In the genomic region with DNA sequence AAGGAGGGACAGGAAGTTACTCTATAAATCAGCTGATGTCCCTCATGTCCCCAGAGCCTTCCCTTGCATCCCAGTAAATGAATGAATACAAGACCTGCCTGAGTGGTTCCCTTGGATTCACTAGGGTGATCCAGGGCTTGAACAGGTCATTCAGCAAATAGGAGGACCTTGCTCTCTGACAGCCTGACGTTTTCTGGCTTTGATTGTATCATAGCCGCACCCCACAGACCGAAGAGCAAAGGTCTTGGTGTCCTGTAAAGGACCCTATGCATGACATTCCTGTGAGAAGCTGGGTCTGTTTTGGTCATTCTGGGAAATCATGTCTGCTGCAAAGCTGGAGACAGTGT, we compare ENCODE assay signal across 18 mouse cellular contexts. TPM values are rescaled to one million over a fixed set of nuclear protein-coding genes. Genes with fewer than 3 reads are reported as not detected.
DNase-seq lines count a peak whose midpoint lies in the region; ATAC-seq and TF ChIP-seq lines count a peak whose summit lies in the region.
"Had no signal": no experiment of that assay in that cellular context is flagged by ENCODE, and none has a peak within 500 bp of the region (broad histone marks: within the 10 kb centered on the region; RNA-seq: fewer than 3 reads in every experiment).

No protein-coding gene starts in this region.

- no peak overlapping the region for H3K9ac ChIP-seq in heart, embryonic 12.5 days
- H3K9ac ChIP-seq in neural tube, embryonic 15.5 days (replicated peaks) = no peak overlapping the region
- no peak overlapping the region for H3K9ac ChIP-seq in midbrain, embryonic 11.5 days (ENCODE audit: low read length)
- H3K9ac ChIP-seq: forebrain, embryonic 13.5 days; hindbrain, embryonic 15.5 days; midbrain, embryonic 13.5 days had no signal

- H3K27me3 ChIP-seq in heart, embryonic 12.5 days (replicated peaks) = no peaks in the 10 kb centered on the region
- H3K27me3 ChIP-seq in kidney, adult 2 months (replicated peaks; ENCODE audit: control insufficient read depth, insufficient read depth, low read length) = no peaks in the 10 kb centered on the region
- no peaks in the 10 kb centered on the region for H3K27me3 ChIP-seq in neural tube, embryonic 15.5 days (replicated peaks)
- H3K27me3 ChIP-seq in midbrain, embryonic 11.5 days (ENCODE audit: control insufficient read depth, insufficient read depth, low read length) = no peaks in the 10 kb centered on the region
- H3K27me3 ChIP-seq: forebrain, embryonic 13.5 days; hindbrain, embryonic 15.5 days; midbrain, embryonic 13.5 days had no signal

- H3K36me3 ChIP-seq in heart, embryonic 12.5 days = no peaks in the 10 kb centered on the region
- H3K36me3 ChIP-seq in kidney, adult 2 months (ENCODE audit: control insufficient read depth, insufficient read depth, low read length) = no peaks in the 10 kb centered on the region
- H3K36me3 ChIP-seq in neural tube, embryonic 15.5 days = no peaks in the 10 kb centered on the region
- H3K36me3 ChIP-seq in midbrain, embryonic 11.5 days (ENCODE audit: control insufficient read depth, insufficient read depth, low read length) = no peaks in the 10 kb centered on the region
- H3K36me3 ChIP-seq: hindbrain, embryonic 15.5 days; midbrain, embryonic 13.5 days had no signal

- no peak overlapping the region for H3K4me3 ChIP-seq in heart, embryonic 12.5 days
- no peak overlapping the region for H3K4me3 ChIP-seq in kidney, adult 2 months (ENCODE audit: insufficient read depth, low read depth, low read length)
- H3K4me3 ChIP-seq in neural tube, embryonic 15.5 days (replicated peaks) = no peak overlapping the region
- no peak overlapping the region for H3K4me3 ChIP-seq in midbrain, embryonic 11.5 days (ENCODE audit: low read depth, low read length)
- H3K4me3 ChIP-seq: forebrain, embryonic 13.5 days; hindbrain, embryonic 15.5 days; midbrain, embryonic 13.5 days; myocyte had no signal

- no peak for ATAC-seq in heart, embryonic 12.5 days (ENCODE audit: insufficient number of reproducible peaks, low FRiP score)
- no peak for ATAC-seq in neural tube, embryonic 15.5 days (ENCODE audit: low FRiP score)
- ATAC-seq in midbrain, embryonic 11.5 days (ENCODE audit: low FRiP score) = no peak
- ATAC-seq: activated CD4-positive, CD25-positive, alpha-beta regulatory T cell, adult 4 months; forebrain, embryonic 13.5 days; midbrain, embryonic 13.5 days had no signal

- no peak for TF ChIP-seq CTCF in kidney, adult 2 months (conservative IDR thresholded peaks at IDR 0.05; ENCODE audit: insufficient read depth, insufficient read length, low read depth, low read length)

- H3K4me2 ChIP-seq in heart, embryonic 12.5 days = no peak overlapping the region
- no peak overlapping the region for H3K4me2 ChIP-seq in neural tube, embryonic 15.5 days
- no peak overlapping the region for H3K4me2 ChIP-seq in midbrain, embryonic 11.5 days
- H3K4me2 ChIP-seq: forebrain, embryonic 13.5 days; hindbrain, embryonic 15.5 days; midbrain, embryonic 13.5 days had no signal

- DNase-seq in heart, adult 8-10 months (ENCODE audit: low spot score) = no peak
- DNase-seq in kidney, adult 2 months = peak; percentile 66
- no peak for DNase-seq in kidney, postnatal 14 days
- DNase-seq in neural tube, embryonic 10.5 days (ENCODE audit: extremely low spot score, low spot score) = peak; percentile 24
- no peak for DNase-seq in midbrain, embryonic 11.5 days (ENCODE audit: low spot score, missing footprints)
- no peak for DNase-seq in layer of hippocampus, adult 11-12 months (ENCODE audit: low spot score)
- DNase-seq: adrenal gland, postnatal 25 days; cerebellum, adult 9-10 months; layer of hippocampus, postnatal 36 days; spleen, adult 18-20 months had no signal

- no peak for TF ChIP-seq POLR2A in kidney, adult 2 months (IDR thresholded peaks at IDR 0.05; ENCODE audit: low read depth, low read length)

- H3K9me3 ChIP-seq in heart, embryonic 12.5 days (replicated peaks) = no peaks in the 10 kb centered on the region
- no peaks in the 10 kb centered on the region for H3K9me3 ChIP-seq in neural tube, embryonic 15.5 days (replicated peaks)
- no peaks in the 10 kb centered on the region for H3K9me3 ChIP-seq in midbrain, embryonic 11.5 days (ENCODE audit: control insufficient read depth, low read length)
- H3K9me3 ChIP-seq: forebrain, embryonic 13.5 days; hindbrain, embryonic 15.5 days; midbrain, embryonic 13.5 days had no signal

- H3K27ac ChIP-seq in heart, embryonic 12.5 days (ENCODE audit: poor library complexity, severe bottlenecking) = peak overlapping the region; percentile 41; the same call in 1 of the 2 replicates
- no peak overlapping the region; the same call in 1 of the 2 replicates for H3K27ac ChIP-seq in kidney, adult 2 months (ENCODE audit: insufficient read depth, low read depth, low read length)
- H3K27ac ChIP-seq in neural tube, embryonic 15.5 days (replicated peaks) = no peak overlapping the region
- H3K27ac ChIP-seq in midbrain, embryonic 11.5 days (ENCODE audit: low read depth, low read length) = no peak overlapping the region
- H3K27ac ChIP-seq: forebrain, embryonic 13.5 days; hindbrain, embryonic 15.5 days; macrophage; midbrain, embryonic 13.5 days had no signal

- peaks cover 17% of the 10 kb centered on the region for H3K4me1 ChIP-seq in heart, embryonic 12.5 days (replicated peaks)
- H3K4me1 ChIP-seq in kidney, adult 2 months (ENCODE audit: control insufficient read depth, insufficient read depth, low read length) = peaks cover 7% of the 10 kb centered on the region; the same call in 1 of the 2 replicates
- peaks cover 8% of the 10 kb centered on the region; the same call in 1 of the 2 replicates for H3K4me1 ChIP-seq in neural tube, embryonic 15.5 days
- H3K4me1 ChIP-seq in midbrain, embryonic 11.5 days (ENCODE audit: control insufficient read depth, insufficient read depth, low read length) = no peaks in the 10 kb centered on the region
- H3K4me1 ChIP-seq: forebrain, embryonic 13.5 days; hindbrain, embryonic 15.5 days had no signal

- 77% methylated on average over 3 of the region's 3 CpGs for WGBS in heart, embryonic 12.5 days
- 40% methylated on average over 3 of the region's 3 CpGs for WGBS in kidney, adult 2 months
- 75% methylated on average over 3 of the region's 3 CpGs for WGBS in neural tube, embryonic 15.5 days
- WGBS in midbrain, embryonic 11.5 days = 68% methylated on average over 3 of the region's 3 CpGs

RNA-seq across cellular contexts. Expression of a gene that starts 34.5 kb away (rescaled TPM):
- polyA plus RNA-seq in heart, embryonic 12.5 days (2016; fragmentation: Nextera tagmentation; extraction: Ambion mirVana) = 0.28 and 2.2 TPM in 2 replicates
- not detected for total RNA-seq in heart, adult 8-10 months (2022)
- 0.03 and 0.07 TPM in 2 replicates for polyA plus RNA-seq in kidney, adult 2 months (2012; rRNA removed)
- 0.10 and 0.49 TPM in 2 replicates for polyA plus RNA-seq in neural tube, embryonic 15.5 days (2015; fragmentation: Nextera tagmentation; extraction: Ambion mirVana)
- polyA plus RNA-seq in midbrain, embryonic 11.5 days (2014; fragmentation: Nextera tagmentation; extraction: Ambion mirVana) = 0.06 TPM in 1 of 2 replicates, not detected in the other
- total RNA-seq: adrenal gland, postnatal 25 days; layer of hippocampus, postnatal 36 days had no signal
- polyA plus RNA-seq: activated CD4-positive, CD25-positive, alpha-beta regulatory T cell, adult 4 months; macrophage; myocyte had no signal

Comparison
In these comparisons a context has a peak if more than half of its experiments do, and no peak if none do; other contexts are left out.
1. DNase-seq: peak in kidney, adult 2 months (single experiment) and neural tube, embryonic 10.5 days (single experiment); none in heart, adult 8-10 months (single experiment), kidney, postnatal 14 days (single experiment), midbrain, embryonic 11.5 days (single experiment) and layer of hippocampus, adult 11-12 months (single experiment).